Mouse (Mus musculus) lung, postnatal 0 days (tissue): Measurements from ENCODE around the gene Larp4b.

Experiments
- CTCF ChIP-seq: IDR thresholded peaks from 2 replicates; pipeline ENCODE4 v1.5.1; 2016; ENCODE audit warnings: antibody characterized with exemption, mild to moderate bottlenecking
- EP300 ChIP-seq: IDR thresholded peaks from 2 replicates; pipeline ENCODE4 v1.6.1; 2016; ENCODE audit warnings: antibody characterized with exemption, mild to moderate bottlenecking, control low read depth

- no peak for TF ChIP-seq EP300
- no peak for TF ChIP-seq CTCF
Observed at GRCm38 (mm10) chr13:9044731-9045130, 49.0 kb upstream of the Larp4b start.
